Mouse (Mus musculus) spleen, postnatal 36 days (tissue): ENCODE data around the gene Macf1.
"Not testable (repeated sequence)": the region's sequence is repeated elsewhere in the genome, so short reads cannot be mapped to it uniquely, and the experiment has no call there.

Experiments
- DNase-seq, 2 experiments: peaks; one replicate each; pipeline ENCODE4 v3.0.0; 2022; ENCODE audit warnings: low spot score in 2 of 2, mixed read lengths in 1 of 2

Gene Macf1

GRCm38 (mm10) chr4:123448015-123448414, 236.1 kb downstream of the Macf1 start:
- DNase-seq, result no peak

- DNase-seq, result no peak
Measured at GRCm38 (mm10) chr4:123447251-123447650, 236.9 kb downstream of the Macf1 start.

DNA sequence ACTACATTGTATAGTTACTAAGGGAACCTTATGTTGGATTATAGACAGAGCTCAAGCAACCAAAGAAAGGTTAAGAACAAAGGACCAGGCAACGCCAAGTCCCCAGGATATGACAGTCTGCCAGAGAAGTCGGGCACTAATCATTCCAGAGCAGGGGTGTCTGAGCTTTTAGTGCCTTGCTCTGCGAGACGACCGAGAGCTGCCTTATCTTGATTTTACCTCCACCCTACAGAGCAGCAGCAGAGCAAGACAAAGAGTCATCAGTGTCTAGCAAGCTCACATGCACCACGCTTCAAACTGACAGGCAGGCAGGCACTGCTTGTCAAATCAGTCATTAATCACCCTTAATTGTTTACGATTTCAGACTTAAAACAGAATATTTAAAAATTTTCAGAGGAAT, 237.4 kb downstream of the Macf1 start:
- no peak for DNase-seq

DNA sequence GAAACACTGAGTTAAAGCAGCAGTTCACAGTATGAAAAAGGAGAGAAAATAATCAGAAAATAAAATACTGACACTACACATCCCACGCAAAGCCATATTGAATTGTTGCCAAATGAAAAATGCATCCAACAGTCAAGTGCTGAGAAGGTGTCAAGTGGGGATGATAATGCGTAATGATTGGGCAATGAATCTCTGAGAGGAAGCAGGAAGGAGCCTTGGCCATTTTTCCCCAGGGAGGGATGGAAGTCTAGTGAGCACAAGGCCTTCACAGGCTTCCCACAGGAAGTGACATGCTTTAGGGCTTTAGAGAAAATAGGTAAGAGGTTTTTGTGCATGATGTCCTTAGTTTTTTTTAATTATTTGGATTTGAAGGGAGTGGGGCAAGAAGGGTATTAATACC, 237.9 kb downstream of the Macf1 start:
- DNase-seq, result not testable (repeated sequence)

DNA sequence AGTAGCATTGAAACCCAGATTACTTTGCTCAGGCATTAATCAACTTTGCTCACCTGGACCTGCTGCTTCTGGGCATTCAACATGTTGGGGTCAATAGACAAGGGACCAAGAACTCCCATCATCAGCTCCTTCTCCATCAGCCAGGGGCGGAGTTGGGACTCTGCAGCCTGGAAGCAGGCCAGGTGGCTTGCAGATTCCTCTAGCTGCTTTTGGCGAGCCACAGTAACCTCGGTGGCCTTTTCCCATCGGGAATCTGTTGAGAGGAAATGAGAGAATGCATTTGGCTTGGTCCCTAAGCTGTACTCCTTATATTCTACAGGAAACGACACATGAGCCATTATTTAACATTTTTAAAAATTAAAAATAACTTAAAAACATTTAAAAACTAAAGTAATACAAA, 245.7 kb downstream of the Macf1 start:
- peak in 1 of 2 experiments; percentile 8 for DNase-seq

- DNase-seq, result no peak
Measured at GRCm38 (mm10) chr4:123433171-123433570, 251.0 kb downstream of the Macf1 start.

DNA sequence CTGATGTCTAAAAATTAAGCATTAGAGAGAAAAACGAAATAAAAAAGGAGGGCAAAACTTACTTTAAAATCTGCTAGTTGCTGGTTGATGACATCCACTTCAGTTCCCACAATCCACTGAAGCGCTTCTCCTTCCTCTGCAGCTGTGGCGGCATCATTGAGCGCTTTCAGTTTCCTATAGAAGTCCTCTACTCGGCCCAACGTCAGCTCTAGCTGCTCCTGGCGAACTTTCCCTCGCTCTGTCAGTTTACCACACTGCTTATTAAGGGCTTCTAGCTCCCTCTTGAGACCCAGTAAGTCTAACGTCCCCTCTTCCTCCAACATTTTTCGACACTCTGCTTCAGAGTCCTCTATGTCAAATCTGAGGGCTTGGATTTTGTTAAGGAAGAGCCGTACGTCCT, 252.2 kb downstream of the Macf1 start:
- peak; percentile 4 to 15 for DNase-seq

DNA sequence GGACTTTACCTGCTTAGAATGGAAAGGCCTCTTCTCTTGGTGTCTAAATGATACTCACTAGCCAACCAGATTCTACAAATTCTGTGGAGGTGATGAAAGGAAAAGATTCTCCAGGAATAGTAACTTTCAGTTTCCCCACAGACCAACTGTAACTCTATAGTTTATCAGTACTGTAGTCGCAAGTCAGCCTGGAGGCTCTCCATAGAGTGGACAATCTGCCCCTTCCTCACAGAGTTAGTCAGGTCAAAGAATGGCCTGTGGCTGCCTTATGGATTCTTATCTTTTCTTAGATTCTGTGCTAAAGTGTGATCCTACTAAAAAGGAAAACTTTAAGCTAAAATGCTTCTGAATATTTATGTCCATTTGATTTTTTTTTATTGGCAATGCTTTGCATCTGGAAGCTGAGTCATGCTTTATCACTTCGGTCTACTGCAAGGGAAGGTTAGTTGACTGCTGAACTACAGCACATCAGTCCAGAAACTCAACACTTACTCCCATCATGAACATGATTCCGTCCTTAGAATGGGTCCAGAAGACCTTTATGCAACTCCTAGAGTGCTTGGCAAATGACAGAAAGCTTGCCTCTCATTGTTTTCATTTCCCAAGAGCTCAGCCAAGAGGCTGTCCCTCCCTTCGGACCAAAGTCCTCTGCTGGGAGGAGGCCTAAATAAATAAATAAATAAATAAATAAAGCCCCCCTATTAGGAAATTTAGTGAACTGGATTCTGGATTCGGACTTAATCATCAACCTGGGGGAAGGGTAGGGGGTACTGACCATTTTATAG, 256.1 kb downstream of the Macf1 start:
- no peak for DNase-seq

GRCm38 (mm10) chr4:123427271-123427899, 256.8 kb downstream of the Macf1 start:
- no peak for DNase-seq

GRCm38 (mm10) chr4:123426429-123427080, 257.6 kb downstream of the Macf1 start:
- no peak for DNase-seq

GRCm38 (mm10) chr4:123425672-123426272, 258.4 kb downstream of the Macf1 start:
- no peak for DNase-seq

- DNase-seq, result no peak
Measured at GRCm38 (mm10) chr4:123424050-123424449, 260.1 kb downstream of the Macf1 start.

GRCm38 (mm10) chr4:123422828-123423227, 261.3 kb downstream of the Macf1 start:
- DNase-seq, result peak in 1 of 2 experiments; percentile 17

DNA sequence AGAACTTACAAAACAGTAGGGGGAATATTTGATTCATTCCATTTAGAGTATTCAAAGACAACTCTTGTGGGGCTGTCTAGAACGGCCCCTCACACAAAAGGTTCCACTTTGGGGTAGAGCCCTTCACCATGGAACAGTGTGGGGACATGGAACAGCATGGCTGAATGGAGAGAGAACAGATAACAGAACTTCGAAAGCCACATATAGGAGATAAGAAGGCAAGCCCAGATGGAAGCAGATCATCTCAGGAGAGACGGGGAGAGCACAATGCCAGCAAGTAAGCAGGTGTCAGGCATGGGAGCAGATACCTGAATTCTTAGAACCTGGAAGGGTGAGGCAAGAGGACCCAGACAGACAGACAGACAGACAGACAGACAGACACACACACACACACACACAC, 266.1 kb downstream of the Macf1 start:
- no peak for DNase-seq

- no peak for DNase-seq
Measured at GRCm38 (mm10) chr4:123417478-123417877, 266.7 kb downstream of the Macf1 start.

- DNase-seq, result no peak
Measured at GRCm38 (mm10) chr4:123416829-123417228, 267.3 kb downstream of the Macf1 start.

GRCm38 (mm10) chr4:123415566-123415965, 268.6 kb downstream of the Macf1 start:
- DNase-seq, result no peak

DNA sequence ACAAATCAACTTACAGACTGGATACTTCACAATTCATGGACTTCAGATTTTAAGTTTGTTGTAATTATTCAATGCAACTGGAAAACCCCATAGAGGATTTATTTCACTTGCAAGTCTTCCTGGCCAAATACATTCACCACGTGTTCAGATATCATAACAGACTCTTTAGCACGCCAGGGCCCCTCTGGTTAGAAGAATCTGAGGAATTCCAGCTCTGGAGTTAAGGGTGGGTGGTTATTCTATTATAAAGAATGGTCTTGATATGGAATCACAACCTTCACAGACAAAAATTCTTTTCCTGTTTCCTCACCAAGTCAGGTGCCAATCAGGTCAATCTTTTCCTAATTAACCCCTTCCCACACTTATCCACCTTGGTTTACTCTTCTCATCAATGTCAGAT, 270.3 kb downstream of the Macf1 start:
- no peak for DNase-seq

GRCm38 (mm10) chr4:123412981-123413380, 271.2 kb downstream of the Macf1 start:
- no peak for DNase-seq

- DNase-seq, result no peak
Measured at GRCm38 (mm10) chr4:123412528-123412878, 271.7 kb downstream of the Macf1 start.

- peak; percentile 62 to 64 for DNase-seq
Measured at GRCm38 (mm10) chr4:123411732-123412527, 272.2 kb downstream of the Macf1 start.
